Mouse (Mus musculus): Measurements from ENCODE around the gene Btbd6.

DNA sequence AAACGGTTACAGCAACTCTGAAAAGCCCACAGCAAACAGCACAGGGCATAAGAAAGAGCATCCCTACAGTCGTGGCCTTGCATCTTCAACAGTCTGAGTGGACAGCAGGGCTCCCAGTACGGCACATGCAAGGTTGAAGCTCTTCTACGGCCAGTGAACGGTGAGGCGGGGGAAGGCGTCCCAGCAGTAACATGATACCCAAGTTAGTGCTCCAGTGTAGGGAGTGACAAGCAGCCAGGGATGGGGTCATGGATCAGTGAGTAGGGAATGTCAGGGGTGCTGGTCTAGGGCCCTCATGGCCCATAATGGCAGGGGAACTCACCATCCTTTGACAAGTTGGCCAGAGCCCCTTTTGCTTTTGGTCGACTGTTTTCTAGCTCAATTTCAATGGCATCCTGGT, 7.3 kb upstream of the Btbd6 start:
- no peak for TF ChIP-seq CTCF (IDR thresholded peaks at IDR 0.05; ENCODE audit: low read depth, low read length)
- TF ChIP-seq POLR2A (IDR thresholded peaks at IDR 0.05; ENCODE audit: extremely low read depth, insufficient read depth, low read length) = no peak
